Mouse (Mus musculus): ENCODE results near the gene Acer1. TPM values are rescaled to one million over a fixed set of nuclear protein-coding genes. Genes with fewer than 3 reads are reported as not detected.

The Acer1 gene
- polyA plus RNA-seq, 1 experiment from 2014 or later, result not detected

GRCm38 (mm10) chr17:57001228-57001627 is 19.3 kb upstream of the Acer1 start:
- H3K27me3 ChIP-seq, result no peaks in the 10 kb centered on the region
- H3K4me2 ChIP-seq, result no peak overlapping the region
- no peak overlapping the region for H3K27ac ChIP-seq (replicated peaks)
- no peak overlapping the region for H3K4me3 ChIP-seq
- H3K9me3 ChIP-seq, result no peaks in the 10 kb centered on the region
- no peak overlapping the region for H3K9ac ChIP-seq
- peaks cover 14% of the 10 kb centered on the region for H3K4me1 ChIP-seq (replicated peaks)
- peaks cover 73% of the 10 kb centered on the region for H3K36me3 ChIP-seq
- no peak for ATAC-seq (ENCODE audit: low read depth)
- 70% methylated on average over 8 of the region's 8 CpGs for WGBS

- peaks cover 73% of the 10 kb centered on the region for H3K36me3 ChIP-seq
- WGBS, result 92% methylated on average over 9 of the region's 9 CpGs
- no peak for ATAC-seq (ENCODE audit: low read depth)
These were observed 18.2 kb upstream of the Acer1 start, which contains the start of gene Pspn for GRCm38 (mm10) chr17:56999968-57000609. TSS of gene Pspn (minus strand) at chr17:57000018.

GRCm38 (mm10) chr17:56999414-56999813 is 17.5 kb upstream of the Acer1 start:
- no peak for ATAC-seq (ENCODE audit: low read depth)
- peaks cover 73% of the 10 kb centered on the region for H3K36me3 ChIP-seq
- no peak overlapping the region for H3K9ac ChIP-seq
- H3K4me1 ChIP-seq (replicated peaks), result peaks cover 14% of the 10 kb centered on the region
- H3K27ac ChIP-seq (replicated peaks), result no peak overlapping the region
- no peaks in the 10 kb centered on the region for H3K27me3 ChIP-seq
- no peak overlapping the region for H3K4me3 ChIP-seq
- H3K4me2 ChIP-seq, result no peak overlapping the region
- WGBS, result 92% methylated on average over 9 of the region's 9 CpGs
- no peaks in the 10 kb centered on the region for H3K9me3 ChIP-seq

More at GRCm38 (mm10) chr17:56999968-57000609, 18.2 kb upstream of the Acer1 start, which contains the start of gene Pspn:
- Histone ChIP-seq H3K27me3 (no peaks in the 10 kb centered on the region), H3K27ac (replicated peaks) (no peak within 1 kb of the TSS), H3K9ac (no peak within 1 kb of the TSS), H3K4me2 (no peak within 1 kb of the TSS), H3K4me3 (no peak within 1 kb of the TSS), H3K9me3 (no peaks in the 10 kb centered on the region), H3K4me1 (replicated peaks) (peaks cover 14% of the 10 kb centered on the region)

- H3K27ac ChIP-seq (replicated peaks), result peak within 1 kb of the TSS; percentile 89
- H3K36me3 ChIP-seq, result peaks cover 73% of the 10 kb centered on the region
- peaks cover 20% of the 10 kb centered on the region for H3K4me1 ChIP-seq (replicated peaks)
- peak; percentile 98 for ATAC-seq (ENCODE audit: low read depth)
- WGBS, result under 1% methylated on average over 38 of the region's 38 CpGs
- no peaks in the 10 kb centered on the region for H3K9me3 ChIP-seq
- peak within 1 kb of the TSS; percentile 70 for H3K4me2 ChIP-seq
- peak within 1 kb of the TSS; percentile 77 for H3K9ac ChIP-seq
- H3K27me3 ChIP-seq, result no peaks in the 10 kb centered on the region
- H3K4me3 ChIP-seq, result peak within 1 kb of the TSS; percentile 75
These were observed 15.2 kb upstream of the Acer1 start, which contains the start of gene Alkbh7 for GRCm38 (mm10) chr17:56997029-56997667. TSS of gene Alkbh7 (plus strand) at chr17:56997339.

GRCm38 (mm10) chr17:56996506-56996905 is 14.6 kb upstream of the Acer1 start:
- Histone ChIP-seq H3K4me2 (peak overlapping the region; percentile 70), H3K4me1 (replicated peaks) (peaks cover 27% of the 10 kb centered on the region), H3K27ac (replicated peaks) (no peak overlapping the region), H3K4me3 (peak overlapping the region; percentile 75), H3K9me3 (no peaks in the 10 kb centered on the region), H3K36me3 (peaks cover 75% of the 10 kb centered on the region), H3K27me3 (no peaks in the 10 kb centered on the region), H3K9ac (no peak overlapping the region)
- WGBS, result 70% methylated on average over 2 of the region's 2 CpGs
- no peak for ATAC-seq (ENCODE audit: low read depth)

GRCm38 (mm10) chr17:56995046-56995445 is 13.1 kb upstream of the Acer1 start:
- H3K36me3 ChIP-seq, result peaks cover 66% of the 10 kb centered on the region
- no peak overlapping the region for H3K4me3 ChIP-seq
- H3K27ac ChIP-seq (replicated peaks), result no peak overlapping the region
- no peaks in the 10 kb centered on the region for H3K9me3 ChIP-seq
- WGBS, result 92% methylated on average over 8 of the region's 8 CpGs
- H3K4me1 ChIP-seq (replicated peaks), result peaks cover 36% of the 10 kb centered on the region
- ATAC-seq (ENCODE audit: low read depth), result no peak
- H3K27me3 ChIP-seq, result no peaks in the 10 kb centered on the region
- H3K4me2 ChIP-seq, result no peak overlapping the region
- H3K9ac ChIP-seq, result no peak overlapping the region

- Histone ChIP-seq H3K4me2 (peak overlapping the region; percentile 83), H3K27ac (replicated peaks) (0 out of 2 replicates have a peak overlapping the region, but pooled peaks have one; percentile 86), H3K4me1 (replicated peaks) (peaks cover 22% of the 10 kb centered on the region), H3K9me3 (no peaks in the 10 kb centered on the region), H3K4me3 (peak overlapping the region; percentile 64), H3K36me3 (peaks cover 44% of the 10 kb centered on the region), H3K9ac (peak overlapping the region; percentile 80), H3K27me3 (no peaks in the 10 kb centered on the region)
- ATAC-seq (ENCODE audit: low read depth), result no peak
- 81% methylated on average over 2 of the region's 2 CpGs for WGBS
These were observed 9.0 kb upstream of the Acer1 start for GRCm38 (mm10) chr17:56990966-56991365.

GRCm38 (mm10) chr17:56990115-56990746 is 8.3 kb upstream of the Acer1 start, which contains the start of gene Clpp:
TSS of gene Clpp (plus strand) at chr17:56990305.
- no peaks in the 10 kb centered on the region for H3K9me3 ChIP-seq
- ATAC-seq (ENCODE audit: low read depth), result peak; percentile 97
- WGBS, result under 1% methylated on average over 52 of the region's 52 CpGs

GRCm38 (mm10) chr17:56989467-56990114 is 7.7 kb upstream of the Acer1 start:
- H3K4me2 ChIP-seq, result peak overlapping the region; percentile 83
- H3K9ac ChIP-seq, result peak overlapping the region; percentile 80
- H3K4me1 ChIP-seq (replicated peaks), result peaks cover 22% of the 10 kb centered on the region
- H3K4me3 ChIP-seq, result peak overlapping the region; percentile 64
- 3% methylated on average over 25 of the region's 25 CpGs for WGBS
- peak; percentile 94 for ATAC-seq (ENCODE audit: low read depth)
- H3K36me3 ChIP-seq, result peaks cover 30% of the 10 kb centered on the region
- peak overlapping the region; percentile 86 for H3K27ac ChIP-seq (replicated peaks)
- H3K9me3 ChIP-seq, result no peaks in the 10 kb centered on the region
- no peaks in the 10 kb centered on the region for H3K27me3 ChIP-seq

More at GRCm38 (mm10) chr17:56990115-56990746, 8.3 kb upstream of the Acer1 start, which contains the start of gene Clpp:
- Histone ChIP-seq H3K36me3 (peaks cover 37% of the 10 kb centered on the region), H3K9ac (peak within 1 kb of the TSS; percentile 80), H3K4me1 (replicated peaks) (peaks cover 22% of the 10 kb centered on the region), H3K27ac (replicated peaks) (peak within 1 kb of the TSS; percentile 86), H3K27me3 (no peaks in the 10 kb centered on the region), H3K4me3 (peak within 1 kb of the TSS; percentile 64), H3K4me2 (peak within 1 kb of the TSS; percentile 83)

- Histone ChIP-seq H3K4me1 (replicated peaks) (peaks cover 22% of the 10 kb centered on the region), H3K9me3 (no peaks in the 10 kb centered on the region), H3K27me3 (no peaks in the 10 kb centered on the region), H3K27ac (replicated peaks) (peak overlapping the region; percentile 86), H3K36me3 (peaks cover 24% of the 10 kb centered on the region), H3K4me3 (peak overlapping the region; percentile 64), H3K9ac (peak overlapping the region; percentile 80), H3K4me2 (peak overlapping the region; percentile 83)
- ATAC-seq (ENCODE audit: low read depth), result no peak
- 77% methylated on average over 7 of the region's 7 CpGs for WGBS
These were observed 7.0 kb upstream of the Acer1 start for GRCm38 (mm10) chr17:56988921-56989430.

- Histone ChIP-seq H3K4me3 (no peak overlapping the region), H3K4me2 (no peak overlapping the region), H3K27ac (replicated peaks) (no peak overlapping the region), H3K27me3 (no peaks in the 10 kb centered on the region), H3K9ac (no peak overlapping the region), H3K9me3 (no peaks in the 10 kb centered on the region), H3K36me3 (peaks cover 19% of the 10 kb centered on the region), H3K4me1 (replicated peaks) (peaks cover 22% of the 10 kb centered on the region)
- ATAC-seq (ENCODE audit: low read depth), result no peak
- WGBS, result 84% methylated on average over 7 of the region's 7 CpGs
These were observed 6.5 kb upstream of the Acer1 start for GRCm38 (mm10) chr17:56988441-56988840.
